Mouse (Mus musculus): Measurements from ENCODE around the gene Lin7c. TPM values are rescaled to one million over a fixed set of nuclear protein-coding genes. Genes with fewer than 3 reads are reported as not detected.

Lin7c gene
- polyA plus RNA-seq, 1 experiment from 2014 or later: 177 TPM

DNA sequence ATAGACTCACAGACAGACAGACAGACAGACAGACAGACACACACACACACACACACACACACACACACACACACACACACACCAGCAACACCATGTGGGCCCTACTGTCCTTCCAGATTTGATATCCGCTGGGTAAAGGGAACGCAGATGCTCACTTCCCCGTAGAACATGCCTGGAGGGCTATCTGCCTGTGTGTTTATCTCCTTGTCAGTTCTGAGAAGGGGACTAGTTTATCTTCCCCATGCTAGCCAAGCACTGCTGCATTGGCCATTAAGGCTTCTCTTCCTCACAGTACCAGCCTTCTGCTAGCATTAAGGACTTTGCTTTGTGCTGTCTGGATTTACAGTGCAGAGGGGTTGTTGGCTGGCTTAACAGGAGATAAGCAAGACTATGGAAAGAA is 38.6 kb downstream of the Lin7c start:
- no peaks in the 10 kb centered on the region for H3K27me3 ChIP-seq
- H3K4me1 ChIP-seq (replicated peaks): peaks cover 10% of the 10 kb centered on the region; the same call in 1 of the 2 replicates
- H3K4me3 ChIP-seq: no peak overlapping the region
- no peak overlapping the region for H3K4me2 ChIP-seq
- 40% methylated on average over 3 of the region's 3 CpGs for WGBS
- no peaks in the 10 kb centered on the region for H3K36me3 ChIP-seq
- H3K27ac ChIP-seq (replicated peaks): no peak overlapping the region
- no peak for ATAC-seq (ENCODE audit: low FRiP score, low read depth)
- no peaks in the 10 kb centered on the region for H3K9me3 ChIP-seq
- H3K9ac ChIP-seq: no peak overlapping the region

DNA sequence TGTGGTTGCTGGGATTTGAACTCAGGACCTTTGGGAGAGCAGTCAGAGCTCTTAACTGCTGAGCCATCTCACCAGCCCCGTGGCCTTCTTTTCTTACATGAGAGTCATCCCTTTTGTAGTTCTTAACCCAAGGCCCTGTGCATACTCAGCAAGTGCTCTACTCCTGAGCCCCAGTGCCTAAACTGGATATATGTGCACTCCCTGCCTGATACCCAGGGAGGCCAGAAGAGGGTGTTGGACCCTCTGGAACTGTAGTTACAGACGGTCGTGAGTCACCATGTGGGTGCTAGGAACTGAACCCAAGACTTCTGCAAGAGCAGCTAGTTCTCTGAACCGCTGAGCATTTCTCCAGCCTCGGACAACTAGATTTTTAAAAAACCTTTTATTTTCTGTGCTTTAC is 39.7 kb downstream of the Lin7c start:
- Histone ChIP-seq H3K9me3 (no peaks in the 10 kb centered on the region), H3K27ac (replicated peaks) (no peak overlapping the region), H3K27me3 (no peaks in the 10 kb centered on the region), H3K9ac (no peak overlapping the region), H3K4me2 (no peak overlapping the region), H3K4me3 (no peak overlapping the region), H3K36me3 (no peaks in the 10 kb centered on the region), H3K4me1 (replicated peaks) (peaks cover 10% of the 10 kb centered on the region; the same call in 1 of the 2 replicates)
- WGBS: 95% methylated on average over 5 of the region's 5 CpGs
- ATAC-seq (ENCODE audit: low FRiP score, low read depth): no peak

DNA sequence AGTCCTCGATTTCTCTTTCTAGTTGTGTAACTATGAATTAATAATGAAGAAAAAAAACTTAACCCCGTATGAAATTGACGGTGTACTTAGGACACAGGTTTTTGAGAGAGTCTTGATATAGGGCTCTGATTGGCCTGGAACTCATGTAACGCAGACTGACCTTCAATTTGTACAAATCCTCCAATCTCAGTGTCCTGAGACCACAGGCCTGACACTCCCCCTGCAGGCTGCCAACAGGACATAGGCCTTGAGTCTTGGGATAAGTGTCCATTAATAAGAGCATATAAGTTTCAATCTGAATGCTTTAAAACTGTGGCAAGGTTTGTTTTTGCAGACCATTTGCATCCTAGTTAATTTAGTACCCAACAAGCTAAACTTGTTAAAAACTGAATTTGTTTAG is 40.1 kb downstream of the Lin7c start:
- ATAC-seq (ENCODE audit: low FRiP score, low read depth): no peak
- Histone ChIP-seq H3K4me2 (no peak overlapping the region), H3K4me3 (no peak overlapping the region), H3K4me1 (replicated peaks) (peaks cover 10% of the 10 kb centered on the region; the same call in 1 of the 2 replicates), H3K27me3 (no peaks in the 10 kb centered on the region), H3K9ac (no peak overlapping the region), H3K36me3 (no peaks in the 10 kb centered on the region), H3K9me3 (no peaks in the 10 kb centered on the region), H3K27ac (replicated peaks) (no peak overlapping the region)
- 89% methylated on average over 4 of the region's 4 CpGs for WGBS

DNA sequence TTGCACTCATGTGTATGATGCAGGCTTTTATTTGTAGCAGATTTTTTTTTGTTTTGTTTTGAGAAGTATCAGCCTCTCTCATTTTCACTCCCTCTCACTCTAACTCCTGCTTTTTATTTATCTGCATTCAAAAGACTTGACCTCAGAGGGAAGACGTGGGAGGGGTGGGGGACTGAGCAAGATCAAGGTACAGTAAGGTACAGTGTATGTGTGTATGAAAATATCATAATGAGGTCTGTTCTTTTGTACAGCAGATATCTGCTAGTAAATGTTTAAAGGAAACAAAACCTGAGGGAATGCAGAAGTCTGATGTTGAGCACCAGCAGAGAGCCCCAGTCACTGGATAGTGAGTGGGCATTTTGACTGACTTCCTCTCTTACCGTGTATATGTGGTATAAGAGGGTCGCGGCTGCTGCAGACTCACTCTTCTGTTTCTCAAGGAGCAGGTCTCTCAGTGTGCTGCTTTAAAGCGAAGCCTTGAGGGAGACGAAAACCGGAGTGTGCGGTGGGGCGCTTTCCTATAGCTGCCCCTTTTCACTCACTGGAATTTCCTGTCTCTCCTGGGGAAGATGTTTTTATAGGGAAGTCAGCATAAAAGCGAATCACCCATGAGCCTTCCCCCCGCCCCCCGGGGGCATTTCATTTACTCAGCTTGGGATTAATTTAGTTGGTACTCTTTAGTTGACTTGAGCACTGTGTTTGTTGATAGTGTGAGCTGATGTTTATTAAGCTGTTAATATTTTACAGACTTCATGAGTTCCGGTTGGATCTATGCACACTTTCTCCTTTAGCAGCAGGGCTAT is 41.5 kb downstream of the Lin7c start:
- Histone ChIP-seq H3K4me3 (no peak overlapping the region), H3K27me3 (no peaks in the 10 kb centered on the region), H3K4me2 (no peak overlapping the region), H3K27ac (replicated peaks) (no peak overlapping the region), H3K9me3 (no peaks in the 10 kb centered on the region), H3K36me3 (no peaks in the 10 kb centered on the region), H3K4me1 (replicated peaks) (peaks cover 10% of the 10 kb centered on the region; the same call in 1 of the 2 replicates), H3K9ac (no peak overlapping the region)
- no peak for ATAC-seq (ENCODE audit: low FRiP score, low read depth)
- 52% methylated on average over 13 of the region's 13 CpGs for WGBS

DNA sequence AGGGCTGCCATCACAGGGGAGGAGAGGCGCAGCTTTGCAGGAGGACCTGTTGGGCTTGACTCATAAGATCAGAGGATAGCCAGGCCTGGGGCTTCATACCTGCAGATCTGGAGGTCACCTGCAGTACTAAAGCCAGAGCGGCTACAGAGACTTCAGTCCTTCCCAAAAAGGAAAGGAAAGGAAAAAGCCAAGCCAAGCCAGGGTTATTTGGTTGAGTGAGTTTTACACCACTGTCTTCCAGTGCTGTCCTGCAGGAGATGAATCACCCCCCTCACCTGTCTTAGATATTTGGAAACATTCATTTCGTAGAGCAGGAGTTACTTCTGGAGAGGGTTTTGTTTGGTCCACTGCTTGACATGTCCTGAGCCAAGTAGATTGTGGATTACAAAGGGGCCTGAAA is 42.5 kb downstream of the Lin7c start:
- ATAC-seq (ENCODE audit: low FRiP score, low read depth): no peak
- no peaks in the 10 kb centered on the region for H3K27me3 ChIP-seq
- WGBS: 83% methylated on average over 3 of the region's 3 CpGs

DNA sequence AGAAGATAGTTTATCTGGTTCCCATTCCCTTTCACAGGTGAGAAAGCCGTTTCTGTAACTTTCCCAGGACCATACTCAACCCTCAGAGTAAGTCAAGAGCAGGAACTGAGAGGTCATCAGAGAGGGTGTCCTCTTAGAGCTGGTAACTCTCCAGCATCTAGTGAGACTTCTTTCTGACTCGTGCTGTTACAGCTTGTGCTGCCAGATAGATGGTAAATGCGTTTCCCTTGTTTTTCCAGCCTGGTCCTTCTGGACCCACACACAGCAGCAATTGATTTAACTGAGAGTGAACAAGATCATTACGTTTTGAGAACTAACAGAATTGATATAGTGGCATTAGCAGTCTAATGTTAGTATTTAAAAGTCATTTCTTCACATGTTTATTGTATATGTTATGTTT is 43.4 kb downstream of the Lin7c start:
- H3K9ac ChIP-seq: no peak overlapping the region
- 0 out of 2 replicates have a peak, but pooled peaks cover 10% of the 10 kb centered on the region for H3K4me1 ChIP-seq (replicated peaks)
- H3K36me3 ChIP-seq: no peaks in the 10 kb centered on the region
- WGBS: 71% methylated on average over 4 of the region's 4 CpGs
- ATAC-seq (ENCODE audit: low FRiP score, low read depth): no peak
- no peak overlapping the region for H3K4me2 ChIP-seq
- no peak overlapping the region for H3K4me3 ChIP-seq
- no peaks in the 10 kb centered on the region for H3K9me3 ChIP-seq
- H3K27me3 ChIP-seq: no peaks in the 10 kb centered on the region
- no peak overlapping the region for H3K27ac ChIP-seq (replicated peaks)

More for the DNA sequence above, 42.5 kb downstream of the Lin7c start:
- Histone ChIP-seq H3K36me3 (no peaks in the 10 kb centered on the region), H3K9me3 (no peaks in the 10 kb centered on the region), H3K4me2 (no peak overlapping the region), H3K4me1 (replicated peaks) (peaks cover 10% of the 10 kb centered on the region; the same call in 1 of the 2 replicates), H3K27ac (replicated peaks) (no peak overlapping the region), H3K4me3 (no peak overlapping the region), H3K9ac (no peak overlapping the region)

DNA sequence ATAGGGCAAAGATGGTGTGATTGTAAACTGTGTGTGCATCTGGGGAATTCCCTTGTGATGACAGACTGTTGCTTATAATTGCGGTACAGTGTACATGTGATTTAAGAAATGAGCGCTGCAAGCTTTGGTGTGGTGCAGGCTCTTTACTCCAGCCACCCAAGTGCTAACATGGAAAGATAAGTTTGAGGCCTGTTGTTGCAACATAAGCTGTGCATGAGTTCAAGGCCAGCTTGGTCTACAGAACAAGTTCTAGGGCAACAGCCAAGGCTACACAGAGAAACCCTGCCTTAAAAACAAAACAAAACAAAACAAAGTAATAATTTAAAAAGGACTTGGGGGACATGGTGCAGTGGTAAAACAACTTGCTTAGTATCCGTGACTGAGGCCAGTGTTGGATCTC is 44.5 kb downstream of the Lin7c start:
- H3K27me3 ChIP-seq: no peaks in the 10 kb centered on the region
- 96% methylated on average over 3 of the region's 3 CpGs for WGBS
- H3K4me3 ChIP-seq: no peak overlapping the region
- no peak for ATAC-seq (ENCODE audit: low FRiP score, low read depth)
- no peaks in the 10 kb centered on the region for H3K9me3 ChIP-seq
- 0 out of 2 replicates have a peak, but pooled peaks cover 6% of the 10 kb centered on the region for H3K4me1 ChIP-seq (replicated peaks)
- H3K9ac ChIP-seq: no peak overlapping the region
- no peak overlapping the region for H3K4me2 ChIP-seq
- no peak overlapping the region for H3K27ac ChIP-seq (replicated peaks)
- no peaks in the 10 kb centered on the region for H3K36me3 ChIP-seq

DNA sequence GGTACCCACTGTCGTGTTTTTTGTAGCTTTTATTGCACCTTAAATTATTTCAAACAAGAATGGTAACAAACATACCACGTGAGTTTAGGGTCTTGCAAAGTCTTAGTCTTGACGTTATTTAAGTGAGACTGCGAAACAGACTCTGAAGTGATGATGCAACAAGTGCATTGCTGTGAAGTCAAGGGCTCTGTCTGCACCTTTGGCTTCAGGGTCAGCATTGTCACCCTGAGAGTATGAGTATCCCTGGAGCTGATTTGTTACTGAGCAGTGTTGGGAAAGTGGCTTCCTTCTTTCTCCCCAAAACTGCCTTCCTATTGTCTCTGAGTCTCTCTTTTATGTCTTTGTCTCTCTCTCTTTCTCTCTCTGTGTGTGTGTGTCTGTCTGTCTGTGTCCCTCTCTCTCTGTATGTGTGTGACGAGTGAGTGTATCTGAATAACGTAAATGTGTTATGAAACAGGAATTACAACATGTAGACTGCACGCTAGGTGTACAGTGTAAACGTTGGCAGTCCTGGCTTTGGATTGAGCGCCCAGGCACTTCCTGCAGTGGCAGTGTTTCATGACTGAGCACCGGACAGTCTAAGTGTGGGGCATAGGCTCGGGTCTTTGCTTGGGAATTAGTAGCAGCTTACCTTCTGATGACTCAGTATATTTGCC is 45.2 kb downstream of the Lin7c start:
- no peak overlapping the region for H3K9ac ChIP-seq
- ATAC-seq (ENCODE audit: low FRiP score, low read depth): no peak
- WGBS: 59% methylated on average over 11 of the region's 11 CpGs
- no peak overlapping the region for H3K4me3 ChIP-seq
- no peak overlapping the region for H3K4me2 ChIP-seq
- 0 out of 2 replicates have a peak, but pooled peaks cover 6% of the 10 kb centered on the region for H3K4me1 ChIP-seq (replicated peaks)
- no peaks in the 10 kb centered on the region for H3K27me3 ChIP-seq
- H3K27ac ChIP-seq (replicated peaks): no peak overlapping the region
- H3K36me3 ChIP-seq: no peaks in the 10 kb centered on the region
- no peaks in the 10 kb centered on the region for H3K9me3 ChIP-seq

DNA sequence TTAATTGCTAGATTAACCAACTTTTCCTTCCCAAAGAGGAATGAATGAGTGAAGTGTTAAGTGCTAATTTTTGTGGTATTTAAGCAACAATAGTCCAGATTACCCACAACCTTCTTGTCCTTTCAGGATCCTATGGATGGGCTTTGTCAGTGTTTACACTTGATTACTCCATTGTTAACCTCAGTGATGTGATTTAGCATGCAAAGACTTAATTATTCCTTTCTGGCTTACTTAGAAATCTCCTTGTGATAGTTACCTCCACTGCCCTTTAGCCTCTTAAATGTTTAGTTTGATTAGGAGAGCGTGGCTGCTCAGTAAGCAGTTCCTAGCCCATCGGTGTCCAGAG is 45.7 kb downstream of the Lin7c start:
- 46% methylated on average over 2 of the region's 2 CpGs for WGBS
- Histone ChIP-seq H3K4me1 (replicated peaks) (0 out of 2 replicates have a peak, but pooled peaks cover 6% of the 10 kb centered on the region), H3K9ac (no peak overlapping the region), H3K4me3 (no peak overlapping the region), H3K36me3 (no peaks in the 10 kb centered on the region), H3K27me3 (no peaks in the 10 kb centered on the region), H3K4me2 (no peak overlapping the region), H3K27ac (replicated peaks) (no peak overlapping the region), H3K9me3 (no peaks in the 10 kb centered on the region)
- no peak for ATAC-seq (ENCODE audit: low FRiP score, low read depth)

DNA sequence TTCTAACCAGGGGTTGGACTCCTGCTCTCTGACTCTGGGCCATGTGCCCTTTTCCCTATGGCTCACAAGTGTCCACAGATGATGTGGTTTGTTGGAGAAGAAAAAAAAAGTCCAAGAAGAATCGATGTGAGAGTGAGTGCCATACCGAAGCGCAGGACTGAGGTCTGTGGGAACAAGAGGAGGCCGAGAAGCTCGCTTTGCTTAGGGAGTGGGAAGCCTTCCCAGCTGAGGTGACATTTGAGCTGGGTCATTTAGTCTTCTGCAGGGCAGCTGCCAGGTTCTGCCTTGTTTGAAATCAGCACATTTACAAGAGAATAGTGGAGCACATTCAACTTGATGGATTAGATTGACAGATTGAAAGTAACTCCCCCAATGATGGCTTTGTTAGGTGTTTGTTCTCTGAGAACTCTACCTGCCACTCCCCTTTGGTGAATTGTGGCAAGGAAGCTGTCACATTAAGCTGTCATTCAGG is 51.4 kb downstream of the Lin7c start:
- no peaks in the 10 kb centered on the region for H3K36me3 ChIP-seq
- no peak overlapping the region for H3K27ac ChIP-seq (replicated peaks)
- H3K4me1 ChIP-seq (replicated peaks): peaks cover 27% of the 10 kb centered on the region
- H3K9ac ChIP-seq: no peak overlapping the region
- H3K9me3 ChIP-seq: no peaks in the 10 kb centered on the region
- no peaks in the 10 kb centered on the region for H3K27me3 ChIP-seq
- 11% methylated on average over 5 of the region's 5 CpGs for WGBS
- ATAC-seq (ENCODE audit: low FRiP score, low read depth): no peak
- no peak overlapping the region for H3K4me3 ChIP-seq
- H3K4me2 ChIP-seq: no peak overlapping the region

DNA sequence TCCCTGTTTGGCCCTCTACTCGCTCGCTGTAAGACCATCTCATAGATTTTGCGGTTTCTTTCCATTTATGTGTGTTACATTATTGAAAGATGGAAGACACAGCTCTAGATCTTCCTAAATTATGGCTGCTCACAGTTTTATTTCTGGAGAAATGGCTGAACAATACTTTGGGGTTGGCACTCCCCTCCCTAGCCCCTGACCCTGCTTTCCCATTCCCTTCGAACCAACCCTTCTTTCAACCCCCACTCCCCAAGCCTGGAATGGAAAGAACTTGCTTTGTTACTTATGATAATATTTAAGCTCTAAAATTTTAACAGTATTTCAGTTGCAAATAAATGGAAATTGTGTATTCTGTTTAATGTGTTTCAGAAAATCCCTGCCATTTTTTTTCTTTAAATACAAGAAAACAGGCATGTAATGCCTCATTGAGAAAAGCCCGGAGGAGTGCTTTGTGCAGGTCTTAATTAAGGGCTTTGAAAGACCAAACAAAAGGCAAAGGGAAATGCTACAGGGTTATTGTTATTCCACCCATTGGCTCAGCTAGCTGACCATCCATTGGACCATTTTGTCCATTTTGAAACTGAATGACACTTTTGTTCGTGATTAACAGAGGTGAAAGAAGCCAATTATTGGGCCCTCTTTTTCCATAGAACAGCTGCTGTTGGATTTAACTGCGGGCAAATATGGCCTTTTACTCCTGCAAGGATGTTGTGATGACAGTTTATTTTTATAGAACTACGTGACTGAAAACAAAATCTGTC is 52.3 kb downstream of the Lin7c start:
- Histone ChIP-seq H3K9me3 (no peaks in the 10 kb centered on the region), H3K27ac (replicated peaks) (peak overlapping the region; percentile 45; the same call in 1 of the 2 replicates), H3K4me2 (no peak overlapping the region), H3K36me3 (no peaks in the 10 kb centered on the region), H3K4me1 (replicated peaks) (peaks cover 27% of the 10 kb centered on the region), H3K27me3 (no peaks in the 10 kb centered on the region), H3K4me3 (no peak overlapping the region), H3K9ac (no peak overlapping the region)
- WGBS: 19% methylated on average over 8 of the region's 8 CpGs
- ATAC-seq (ENCODE audit: low FRiP score, low read depth): peak; percentile 73

DNA sequence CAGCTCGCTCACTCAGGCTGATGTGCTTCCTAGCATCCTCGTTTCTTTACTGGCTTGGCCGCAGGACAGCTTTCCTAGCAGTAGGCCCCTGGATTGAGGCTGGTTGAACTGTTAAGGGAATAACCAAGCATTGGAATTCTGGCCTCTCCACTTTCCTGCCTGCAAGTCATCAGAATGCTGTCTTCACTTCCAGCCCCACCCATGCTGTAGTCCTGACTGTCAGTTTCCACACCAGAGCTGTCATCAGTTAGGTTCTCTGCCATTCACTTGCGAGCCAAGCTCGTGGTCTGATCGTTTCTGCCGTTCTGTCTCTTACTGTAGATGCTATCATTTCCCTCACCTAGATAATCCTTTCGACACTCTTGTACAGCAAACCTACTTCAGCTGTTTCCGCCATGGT is 54.3 kb downstream of the Lin7c start:
- no peak overlapping the region for H3K4me3 ChIP-seq
- no peak overlapping the region for H3K4me2 ChIP-seq
- peaks cover 27% of the 10 kb centered on the region for H3K4me1 ChIP-seq (replicated peaks)
- H3K36me3 ChIP-seq: no peaks in the 10 kb centered on the region
- ATAC-seq (ENCODE audit: low FRiP score, low read depth): no peak
- 61% methylated on average over 9 of the region's 9 CpGs for WGBS
- no peaks in the 10 kb centered on the region for H3K27me3 ChIP-seq
- H3K27ac ChIP-seq (replicated peaks): no peak overlapping the region
- H3K9ac ChIP-seq: no peak overlapping the region
- no peaks in the 10 kb centered on the region for H3K9me3 ChIP-seq

Measured in hindbrain, embryonic 15.5 days (tissue).